Mouse (Mus musculus): ENCODE measurements around the gene Cuedc1. TPM values are rescaled to one million over a fixed set of nuclear protein-coding genes. Genes with fewer than 3 reads are reported as not detected.

The Cuedc1 gene
- total and polyA plus RNA-seq, 2 experiments from 2014 or later = 17.0 to 19.2 TPM

GRCm38 (mm10) chr11:88231213-88231790 is 133.4 kb downstream of the Cuedc1 start:
- Histone ChIP-seq H3K27ac (ENCODE audit: low read depth) (no peak overlapping the region), H3K9me3 (replicated peaks; ENCODE audit: control insufficient read depth, low read length) (no peaks in the 10 kb centered on the region), H3K9ac (replicated peaks; ENCODE audit: low read depth, low read length) (no peak overlapping the region), H3K4me2 (ENCODE audit: low read depth, low read length) (no peak overlapping the region), H3K4me3 (ENCODE audit: low read depth, low read length) (no peak overlapping the region), H3K27me3 (ENCODE audit: control insufficient read depth, insufficient read depth, low read length) (no peaks in the 10 kb centered on the region), H3K4me1 (ENCODE audit: control insufficient read depth, insufficient read depth) (0 out of 2 replicates have a peak, but pooled peaks cover 9% of the 10 kb centered on the region), H3K36me3 (replicated peaks; ENCODE audit: control insufficient read depth, insufficient read depth, low read length) (no peaks in the 10 kb centered on the region)
- DNase-seq (ENCODE audit: low spot score) (no peak), ATAC-seq (ENCODE audit: insufficient read depth, low read depth) (no peak)
- WGBS = 62% methylated on average over 4 of the region's 4 CpGs
- TF ChIP-seq EP300 (IDR thresholded peaks at IDR 0.05; ENCODE audit: low read depth) (no peak), CTCF (IDR thresholded peaks at IDR 0.05; ENCODE audit: low read depth) (no peak)

- Histone ChIP-seq H3K4me1 (ENCODE audit: control insufficient read depth, insufficient read depth) (0 out of 2 replicates have a peak, but pooled peaks cover 10% of the 10 kb centered on the region), H3K36me3 (replicated peaks; ENCODE audit: control insufficient read depth, insufficient read depth, low read length) (no peaks in the 10 kb centered on the region), H3K27me3 (ENCODE audit: control insufficient read depth, insufficient read depth, low read length) (no peaks in the 10 kb centered on the region), H3K4me3 (ENCODE audit: low read depth, low read length) (no peak overlapping the region), H3K9me3 (replicated peaks; ENCODE audit: control insufficient read depth, low read length) (no peaks in the 10 kb centered on the region), H3K27ac (ENCODE audit: low read depth) (peak overlapping the region; percentile 53), H3K9ac (replicated peaks; ENCODE audit: low read depth, low read length) (no peak overlapping the region), H3K4me2 (ENCODE audit: low read depth, low read length) (no peak overlapping the region)
- 56% methylated on average over 17 of the region's 17 CpGs for WGBS
- TF ChIP-seq CTCF (IDR thresholded peaks at IDR 0.05; ENCODE audit: low read depth) = no peak
- no peak for TF ChIP-seq EP300 (IDR thresholded peaks at IDR 0.05; ENCODE audit: low read depth)
- no peak for DNase-seq (ENCODE audit: low spot score)
- ATAC-seq (ENCODE audit: insufficient read depth, low read depth) = no peak
Measured at GRCm38 (mm10) chr11:88233528-88234427, 135.9 kb downstream of the Cuedc1 start.

- TF ChIP-seq EP300 (IDR thresholded peaks at IDR 0.05; ENCODE audit: low read depth) (no peak), CTCF (IDR thresholded peaks at IDR 0.05; ENCODE audit: low read depth) (no peak)
- Histone ChIP-seq H3K4me3 (ENCODE audit: low read depth, low read length) (no peak overlapping the region), H3K4me2 (ENCODE audit: low read depth, low read length) (no peak overlapping the region), H3K27ac (ENCODE audit: low read depth) (peak overlapping the region; percentile 52; the same call in 1 of the 2 replicates), H3K9ac (replicated peaks; ENCODE audit: low read depth, low read length) (no peak overlapping the region), H3K9me3 (replicated peaks; ENCODE audit: control insufficient read depth, low read length) (no peaks in the 10 kb centered on the region), H3K36me3 (replicated peaks; ENCODE audit: control insufficient read depth, insufficient read depth, low read length) (no peaks in the 10 kb centered on the region), H3K27me3 (ENCODE audit: control insufficient read depth, insufficient read depth, low read length) (no peaks in the 10 kb centered on the region), H3K4me1 (ENCODE audit: control insufficient read depth, insufficient read depth) (0 out of 2 replicates have a peak, but pooled peaks cover 10% of the 10 kb centered on the region)
- WGBS = 60% methylated on average over 4 of the region's 4 CpGs
- ATAC-seq (ENCODE audit: insufficient read depth, low read depth) (no peak), DNase-seq (ENCODE audit: low spot score) (no peak)
Measured at GRCm38 (mm10) chr11:88234789-88235188, 136.9 kb downstream of the Cuedc1 start.

- Histone ChIP-seq H3K27ac (ENCODE audit: low read depth) (peak overlapping the region; percentile 43), H3K36me3 (replicated peaks; ENCODE audit: control insufficient read depth, insufficient read depth, low read length) (no peaks in the 10 kb centered on the region), H3K27me3 (ENCODE audit: control insufficient read depth, insufficient read depth, low read length) (no peaks in the 10 kb centered on the region), H3K4me3 (ENCODE audit: low read depth, low read length) (no peak overlapping the region), H3K9ac (replicated peaks; ENCODE audit: low read depth, low read length) (no peak overlapping the region), H3K9me3 (replicated peaks; ENCODE audit: control insufficient read depth, low read length) (no peaks in the 10 kb centered on the region), H3K4me2 (ENCODE audit: low read depth, low read length) (peak overlapping the region; percentile 38), H3K4me1 (ENCODE audit: control insufficient read depth, insufficient read depth) (0 out of 2 replicates have a peak, but pooled peaks cover 10% of the 10 kb centered on the region)
- peak; percentile 63 for ATAC-seq (ENCODE audit: insufficient read depth, low read depth)
- DNase-seq (ENCODE audit: low spot score) = no peak
- TF ChIP-seq EP300 (IDR thresholded peaks at IDR 0.05; ENCODE audit: low read depth) = no peak
- TF ChIP-seq CTCF (IDR thresholded peaks at IDR 0.05; ENCODE audit: low read depth) = no peak
- 24% methylated on average over 23 of the region's 23 CpGs for WGBS
Measured at GRCm38 (mm10) chr11:88235221-88236203, 137.7 kb downstream of the Cuedc1 start.

GRCm38 (mm10) chr11:88240275-88240674 is 142.4 kb downstream of the Cuedc1 start:
- 95% methylated on average over 10 of the region's 10 CpGs for WGBS
- TF ChIP-seq EP300 (IDR thresholded peaks at IDR 0.05; ENCODE audit: low read depth) (no peak), CTCF (IDR thresholded peaks at IDR 0.05; ENCODE audit: low read depth) (no peak)
- Histone ChIP-seq H3K27me3 (ENCODE audit: control insufficient read depth, insufficient read depth, low read length) (no peaks in the 10 kb centered on the region), H3K9me3 (replicated peaks; ENCODE audit: control insufficient read depth, low read length) (no peaks in the 10 kb centered on the region), H3K27ac (ENCODE audit: low read depth) (no peak overlapping the region), H3K4me2 (ENCODE audit: low read depth, low read length) (no peak overlapping the region), H3K9ac (replicated peaks; ENCODE audit: low read depth, low read length) (no peak overlapping the region), H3K4me1 (ENCODE audit: control insufficient read depth, insufficient read depth) (0 out of 2 replicates have a peak, but pooled peaks cover 7% of the 10 kb centered on the region), H3K36me3 (replicated peaks; ENCODE audit: control insufficient read depth, insufficient read depth, low read length) (no peaks in the 10 kb centered on the region), H3K4me3 (ENCODE audit: low read depth, low read length) (no peak overlapping the region)
- no peak for ATAC-seq (ENCODE audit: insufficient read depth, low read depth)
- no peak for DNase-seq (ENCODE audit: low spot score)
